Mouse (Mus musculus) megakaryocyte, adult 5-6 weeks (primary cell): Measurements from ENCODE around the gene Sept3. TPM values are rescaled to one million over a fixed set of nuclear protein-coding genes. Genes with fewer than 3 reads are reported as not detected.
"Not testable (repeated sequence)": the region's sequence is repeated elsewhere in the genome, so short reads cannot be mapped to it uniquely, and the experiment has no call there.

ENCODE experiments used
- ATAC-seq: 2 replicates; pipeline ENCODE4 v1.8.0; 2016; ENCODE audit warnings: mild to moderate bottlenecking, inconsistent platforms; ENCODE audit not compliant: poor library complexity, severe bottlenecking
- total RNA-seq, 2 experiments: library from RNA; stranded (forward) in 1 of 2; stranded (reverse) in 1 of 2; fragments of 153-499, 151-499 nt in 1 of 2; fragments of 221-1000, 200-1000 nt in 1 of 2; gene quantifications; 2 replicates each; pipeline versions ENCODE4 v1.2.3 to v1.2.4; 2015 to 2017

Gene Sept3
- total RNA-seq (2015) (0.11 TPM in 1 of 2 replicates, not detected in the other), total RNA-seq (2017) (0.08 TPM in 1 of 2 replicates, not detected in the other)

DNA sequence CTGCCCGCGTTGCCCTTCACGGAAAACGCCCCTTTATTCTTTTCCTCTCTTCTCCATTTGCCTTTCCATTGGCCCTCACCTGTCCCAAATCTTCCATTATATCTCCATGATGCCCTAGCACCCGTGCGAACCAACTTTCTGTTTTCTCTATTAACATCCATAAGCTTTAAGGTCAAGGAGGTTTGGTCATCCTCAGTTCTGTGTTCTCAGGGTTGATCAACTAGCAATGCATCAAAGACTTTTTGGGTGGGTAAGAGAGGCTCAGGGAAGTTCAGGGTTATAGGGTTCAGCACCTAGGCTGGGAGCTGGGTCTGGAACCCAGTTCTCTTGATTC is at the start of gene Sept3:
Gene Sept3 (plus strand): TSS at position 301 of the 334 bp plus-strand sequence.
- ATAC-seq, result no peak

DNA sequence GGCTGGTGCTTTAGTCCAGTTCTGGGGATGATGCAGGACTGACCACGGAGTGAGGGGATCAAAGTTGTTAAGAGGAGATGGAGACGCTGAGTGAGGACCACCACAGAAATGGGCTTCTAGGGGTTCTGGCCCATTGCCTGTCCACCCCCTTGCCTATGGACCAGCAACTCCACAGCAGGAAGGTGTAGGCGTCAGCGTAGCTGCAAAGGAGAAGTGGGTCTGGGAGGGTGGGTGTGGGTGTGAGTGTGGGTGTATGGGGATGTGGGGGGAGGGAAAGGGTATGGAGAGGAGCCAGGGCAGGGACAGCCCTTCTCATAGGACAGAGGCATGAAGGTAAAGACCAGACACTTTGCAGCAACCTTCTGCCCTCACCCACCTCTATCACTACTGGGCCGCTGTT is 48.9 kb upstream of the Sept3 start:
- no peak for ATAC-seq

DNA sequence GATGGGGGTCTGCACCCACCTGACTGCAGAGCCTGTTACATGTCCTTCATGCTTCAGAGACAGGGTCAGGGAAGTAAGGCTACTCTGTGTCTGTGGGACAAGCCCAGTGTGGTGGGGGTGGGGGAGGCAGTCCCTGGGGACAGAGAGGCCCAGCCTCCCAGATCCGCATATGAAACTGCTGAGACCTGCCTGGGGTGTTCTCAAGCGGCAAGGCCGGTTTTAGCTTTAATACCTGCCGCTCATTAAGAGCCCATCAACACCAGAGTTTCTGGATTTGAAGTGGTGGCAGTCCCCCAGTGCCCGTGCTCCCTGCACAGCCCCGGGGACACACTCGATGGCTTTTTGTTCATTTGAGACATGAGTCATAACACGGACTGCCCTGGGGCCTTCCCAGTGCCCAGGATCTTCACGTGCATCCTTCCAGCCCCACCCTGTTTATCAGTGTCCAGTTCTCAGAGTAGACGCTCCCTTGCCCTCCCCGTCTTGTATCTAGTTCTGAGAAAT is 45.1 kb upstream of the Sept3 start:
- ATAC-seq, result no peak

DNA sequence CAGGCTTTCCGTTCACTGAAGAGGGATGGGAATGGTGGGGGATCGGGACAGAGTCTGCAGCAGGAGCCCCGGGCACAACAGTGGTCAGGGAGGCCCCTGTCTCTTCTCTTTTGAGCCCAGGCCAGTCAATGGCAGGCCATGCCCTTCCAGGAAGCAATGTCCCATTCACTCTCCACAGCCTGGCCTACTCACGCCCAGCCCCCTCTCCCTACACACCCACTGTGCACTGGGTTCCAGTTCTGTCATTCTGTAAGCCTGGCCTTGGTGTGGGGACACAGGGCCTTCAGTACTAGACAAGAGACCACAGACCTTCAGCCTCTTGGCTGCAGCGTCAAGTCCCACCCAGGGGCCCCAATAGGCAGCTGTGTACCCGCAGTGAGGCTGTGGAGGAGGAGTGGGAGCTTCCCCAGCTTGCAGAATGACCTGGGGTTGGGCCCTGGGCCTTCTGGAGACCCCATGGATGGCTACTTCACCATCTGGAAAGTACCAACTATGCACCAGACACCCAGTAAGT is 44.5 kb upstream of the Sept3 start:
- ATAC-seq, result no peak

DNA sequence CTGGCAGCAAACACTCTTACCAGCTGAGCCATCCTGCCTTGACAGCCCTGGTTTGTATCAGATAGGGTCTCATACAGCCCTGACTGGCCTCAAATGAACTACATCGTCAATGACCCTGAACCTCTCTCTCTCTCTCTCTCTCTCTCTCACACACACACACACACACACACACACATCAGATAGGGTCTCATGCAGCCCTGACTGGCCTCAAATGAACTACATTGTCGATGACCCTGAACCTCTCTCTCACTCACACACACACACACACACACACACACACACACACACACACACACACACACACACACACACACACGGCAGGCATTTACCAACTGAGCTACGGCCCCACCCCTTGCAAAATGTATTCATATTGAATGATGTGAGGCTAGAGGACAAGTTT is 43.6 kb upstream of the Sept3 start:
- no peak for ATAC-seq

DNA sequence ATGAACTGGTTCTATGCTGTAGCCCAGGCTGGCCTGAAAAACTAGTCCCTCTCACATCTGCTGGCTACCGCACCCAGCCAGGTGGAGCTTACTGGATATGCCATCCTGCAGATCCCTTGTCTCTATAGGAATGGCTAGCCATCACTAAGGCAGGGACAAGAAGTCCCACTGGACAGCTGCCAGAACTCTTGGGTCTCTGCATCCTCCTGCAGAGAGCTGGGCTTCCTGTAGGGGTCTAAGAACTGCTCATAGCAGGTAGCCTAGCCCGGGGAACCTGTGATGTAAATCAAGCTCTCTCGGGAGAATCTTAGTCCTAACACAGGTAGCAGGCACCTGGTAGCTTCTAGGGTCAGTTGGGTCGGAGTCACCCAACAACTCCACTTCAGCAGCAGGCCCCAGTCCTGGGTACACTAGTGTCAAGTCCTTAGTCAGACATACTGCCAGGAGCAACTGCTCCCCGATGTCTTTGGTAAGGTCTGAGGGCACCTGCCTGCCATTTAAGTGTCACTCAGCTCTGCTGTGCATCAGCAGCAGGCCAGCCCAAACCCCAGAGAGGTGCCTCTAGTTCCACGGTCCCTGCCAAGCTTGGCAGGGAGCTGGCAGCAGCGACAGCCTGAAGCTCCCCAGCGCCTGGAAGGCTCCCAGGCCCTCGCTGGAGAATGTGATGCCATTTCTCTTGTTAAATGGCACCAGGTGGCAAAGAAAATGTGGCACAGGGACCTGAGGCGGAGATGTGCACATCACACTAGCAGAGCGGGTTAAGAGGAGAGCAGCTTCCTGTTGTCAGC is 42.9 kb upstream of the Sept3 start:
- ATAC-seq, result no peak

DNA sequence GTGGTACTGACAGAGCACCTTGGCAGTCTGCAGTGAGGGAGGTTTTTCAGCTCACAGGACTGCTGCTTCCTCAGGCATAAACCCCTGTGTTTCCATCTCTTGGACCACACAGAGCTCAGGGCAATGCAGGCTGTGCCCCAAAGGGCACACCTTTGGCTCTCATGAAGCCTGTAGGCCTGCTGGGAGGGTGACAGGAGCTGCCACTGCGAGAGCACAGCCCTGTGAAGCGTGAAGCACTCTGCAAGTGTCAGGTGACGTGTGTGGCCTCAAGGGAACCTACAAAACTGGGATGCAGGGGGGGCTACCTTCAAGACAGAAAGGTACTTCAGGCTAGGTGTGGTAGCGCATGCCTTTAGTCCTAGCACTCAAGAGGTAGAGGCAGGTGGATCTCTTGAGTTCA is 42.0 kb upstream of the Sept3 start:
- no peak for ATAC-seq

DNA sequence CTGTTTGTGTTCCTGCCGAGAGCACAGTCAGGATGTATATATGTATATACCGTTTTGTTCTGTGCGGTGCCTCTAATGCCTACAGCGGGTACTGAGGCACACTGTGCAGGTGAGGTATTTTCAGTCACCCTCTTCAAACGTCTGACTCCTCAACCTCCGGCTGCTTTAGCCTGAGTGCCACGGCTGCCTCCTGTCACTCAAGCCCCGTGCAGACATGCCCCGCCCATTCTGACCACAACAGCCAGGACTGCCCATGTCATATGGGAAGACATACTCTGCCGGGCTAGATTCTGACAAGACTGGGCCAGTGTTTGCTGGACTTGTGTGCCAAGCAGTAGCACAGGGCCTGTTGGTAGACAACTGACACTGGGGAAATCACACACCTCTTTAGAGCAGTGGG is 39.0 kb upstream of the Sept3 start:
- no peak for ATAC-seq

DNA sequence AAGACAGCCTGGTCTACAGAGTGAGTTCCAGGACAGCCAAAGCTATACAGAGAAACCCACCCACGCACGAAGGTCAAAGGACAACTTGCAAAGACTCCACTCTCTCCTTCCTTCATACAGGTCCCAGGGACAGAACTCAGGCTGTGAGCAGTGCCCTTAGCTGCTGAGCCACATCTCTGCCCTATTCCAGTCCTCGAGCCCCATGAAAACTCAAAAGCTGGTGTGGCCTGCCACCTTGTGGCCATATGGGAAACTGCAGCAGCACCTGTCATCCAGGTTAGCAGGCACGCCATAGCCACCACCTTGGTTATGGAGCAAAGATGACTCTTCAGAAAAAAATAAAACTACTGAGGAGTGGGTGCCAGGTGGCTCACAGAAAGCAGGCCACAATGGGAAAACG is 38.1 kb upstream of the Sept3 start:
- ATAC-seq, result peak; percentile 97

DNA sequence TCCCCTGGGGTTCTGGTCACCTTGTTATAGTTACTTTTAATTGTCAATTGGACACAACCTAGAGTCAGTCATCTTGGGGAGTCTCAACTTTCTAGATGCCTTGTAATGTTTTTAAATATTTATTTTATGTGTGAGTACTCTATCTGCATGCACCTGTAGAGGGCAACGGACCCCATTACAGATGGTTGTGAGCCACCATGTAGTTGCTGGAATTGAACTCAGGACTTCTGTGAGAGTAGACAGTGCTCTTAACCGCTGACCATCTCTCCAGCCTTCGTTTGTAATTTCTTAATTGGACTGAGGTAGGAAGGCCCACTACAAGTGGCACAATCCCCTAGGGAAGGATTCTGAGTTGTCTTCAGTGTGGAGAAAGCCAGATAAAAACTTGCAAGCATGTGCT is 31.4 kb upstream of the Sept3 start:
- no peak for ATAC-seq

DNA sequence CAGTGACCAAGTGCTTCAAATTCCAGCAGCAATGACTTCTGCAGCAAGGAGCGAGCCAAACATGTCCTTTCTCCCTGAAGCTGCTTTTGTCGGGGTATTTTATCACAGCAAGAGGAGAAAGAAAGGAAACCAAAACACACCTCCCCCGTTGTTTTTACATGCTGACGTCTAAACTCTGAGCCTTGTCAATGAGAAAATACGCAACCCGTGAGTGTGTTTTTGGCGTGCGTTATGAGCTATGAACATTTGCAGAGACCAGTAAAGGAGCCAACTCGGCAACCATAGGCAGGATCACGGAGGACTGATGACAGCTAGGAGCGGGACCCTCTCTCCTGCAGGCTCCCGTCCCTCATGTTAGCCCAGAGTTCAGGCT is 31.0 kb upstream of the Sept3 start:
- no peak for ATAC-seq

DNA sequence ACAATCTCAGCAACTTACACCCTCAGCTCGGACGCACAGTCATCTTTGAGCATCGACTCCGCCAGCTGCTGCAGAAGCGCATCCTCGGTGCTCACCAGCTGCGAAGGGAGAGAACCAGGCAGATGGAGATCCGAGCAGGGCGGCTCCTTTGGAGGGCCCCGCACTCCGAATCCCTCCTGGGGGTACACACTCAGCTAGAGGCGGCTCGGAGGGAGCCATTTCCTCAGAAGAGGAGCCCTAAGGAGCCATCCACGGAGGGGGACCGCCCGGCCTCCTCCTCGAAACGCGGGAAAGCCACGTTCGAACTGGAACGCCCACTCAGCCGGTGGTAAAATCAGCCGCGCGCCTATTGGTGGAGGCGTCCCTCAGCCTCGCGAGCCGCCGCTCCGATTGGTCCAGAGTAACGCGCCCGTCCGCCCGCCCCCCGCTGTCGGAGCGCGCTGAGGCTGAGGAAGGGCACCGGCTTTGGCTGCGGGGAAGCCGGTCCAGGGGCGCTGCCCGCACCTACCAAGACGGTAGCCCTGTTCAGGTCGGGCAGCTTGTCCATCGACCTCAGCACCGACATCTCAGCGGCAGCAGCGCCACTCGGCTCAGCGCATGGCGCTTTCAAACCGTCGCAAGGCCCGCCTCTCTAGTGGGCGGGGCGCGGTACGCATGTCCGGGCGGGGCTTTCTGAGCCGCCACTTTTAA is 30.4 kb upstream of the Sept3 start, which contains the start of gene Cenpm:
Gene Cenpm (minus strand): TSS at position 634 of the 690 bp plus-strand sequence.
- peak; percentile 99 for ATAC-seq

DNA sequence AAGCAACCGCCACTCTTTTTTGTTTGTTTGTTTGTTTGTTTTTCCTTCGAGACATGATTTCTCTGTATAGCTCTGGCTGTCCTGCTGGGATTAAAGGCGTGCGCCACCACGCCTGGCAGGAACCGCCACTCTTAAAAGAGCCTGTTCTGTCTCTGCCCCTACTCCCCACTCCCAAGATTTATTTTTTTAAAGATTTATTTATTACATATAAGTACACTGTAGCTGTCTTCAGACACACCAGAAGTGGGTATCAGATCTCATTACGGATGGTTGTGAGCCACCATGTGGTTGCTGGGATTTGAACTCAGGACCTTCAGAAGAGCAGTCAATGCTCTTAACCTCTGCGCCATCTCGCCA is 29.9 kb upstream of the Sept3 start:
- ATAC-seq, result not testable (repeated sequence)

DNA sequence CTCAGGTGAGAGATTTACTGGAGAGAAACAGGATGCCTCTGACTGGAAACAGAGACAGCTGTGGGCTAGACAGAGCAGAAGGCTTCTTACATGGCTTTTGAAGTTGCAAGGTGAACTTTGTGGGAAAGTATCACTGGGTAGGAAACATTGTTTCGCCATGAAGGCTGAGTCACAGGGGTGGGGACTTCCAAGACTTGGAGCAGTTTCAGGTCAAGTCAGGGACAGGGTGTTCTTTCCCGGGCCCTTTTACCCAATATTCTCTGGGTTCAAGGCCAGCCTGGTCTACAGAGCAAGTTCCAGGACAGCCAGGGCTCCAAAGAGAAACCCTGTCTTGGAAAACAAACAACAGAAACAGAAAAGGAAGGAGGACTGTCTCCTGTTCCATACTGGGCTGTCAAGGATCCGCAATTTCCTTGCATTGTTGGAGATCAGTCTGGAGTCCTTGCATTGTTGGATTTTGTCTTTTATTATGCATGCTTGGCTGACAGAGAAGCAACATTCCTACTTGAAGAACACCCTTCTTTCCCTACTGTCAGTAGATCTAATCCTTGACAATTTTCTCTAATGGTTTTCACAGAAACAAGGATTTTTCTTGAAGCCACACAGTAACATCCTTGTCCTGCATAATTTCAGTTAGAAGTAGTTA is 27.4 kb upstream of the Sept3 start:
- ATAC-seq, result no peak

DNA sequence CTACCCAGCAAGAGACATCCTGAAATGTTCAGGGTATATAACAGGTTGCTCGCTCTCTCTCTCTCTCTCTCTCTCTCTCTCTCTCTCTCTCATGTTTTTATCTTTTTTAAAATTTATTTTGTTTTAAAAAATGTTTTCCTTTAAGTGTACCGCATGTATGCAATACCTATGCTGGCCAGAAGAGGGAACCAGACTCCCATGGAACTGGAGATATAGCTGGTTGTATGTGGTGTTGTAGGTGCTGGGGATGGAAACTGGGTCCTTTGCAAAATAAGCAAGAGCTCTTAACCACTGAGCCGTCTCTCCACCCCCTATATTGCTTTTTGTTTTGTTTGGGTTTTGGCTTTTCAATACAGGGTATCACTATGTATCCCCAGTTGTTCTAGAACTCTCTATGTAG is 23.1 kb upstream of the Sept3 start:
- no peak for ATAC-seq

DNA sequence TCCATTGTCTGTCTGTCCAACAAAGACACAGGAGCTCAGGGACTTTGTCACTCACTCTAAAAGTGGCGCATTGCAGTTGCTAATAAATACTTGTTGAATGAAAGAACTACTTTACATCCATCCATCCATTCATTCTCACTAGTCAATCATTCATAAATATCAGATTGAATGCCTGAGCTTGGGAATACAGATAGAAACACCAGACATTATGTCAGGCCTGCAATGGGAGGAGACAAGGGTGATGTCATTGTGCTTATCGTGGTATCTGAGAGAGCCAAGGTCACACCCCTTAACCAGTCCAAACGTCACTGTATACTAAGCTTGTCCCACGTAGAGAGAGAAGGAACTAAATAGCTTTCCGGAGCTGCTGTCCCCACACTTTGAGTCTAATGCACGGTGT is 22.6 kb upstream of the Sept3 start, which contains the start of gene 1500009C09Rik:
Gene 1500009C09Rik (plus strand): TSS at position 301 of the 400 bp plus-strand sequence.
- ATAC-seq, result no peak

DNA sequence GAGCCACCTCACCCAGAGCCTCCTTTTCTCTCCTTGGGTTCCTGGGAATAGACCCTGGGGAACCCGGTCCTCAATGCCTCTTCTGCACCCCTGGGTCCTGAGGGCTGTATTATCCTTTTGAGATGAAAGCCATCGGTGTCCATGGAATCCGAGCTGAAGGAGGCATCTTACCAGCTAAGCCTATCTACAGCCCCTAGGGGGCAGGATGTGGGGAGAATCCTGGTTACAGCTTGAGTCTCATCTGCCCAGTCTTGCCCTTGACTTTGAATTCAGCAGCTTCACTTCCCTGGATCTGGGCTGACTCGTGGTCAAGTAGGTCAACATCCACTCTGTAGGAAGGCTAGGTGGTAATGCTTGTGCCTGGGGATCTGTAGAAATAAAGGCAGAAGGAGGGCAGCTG is 19.4 kb upstream of the Sept3 start:
- no peak for ATAC-seq

DNA sequence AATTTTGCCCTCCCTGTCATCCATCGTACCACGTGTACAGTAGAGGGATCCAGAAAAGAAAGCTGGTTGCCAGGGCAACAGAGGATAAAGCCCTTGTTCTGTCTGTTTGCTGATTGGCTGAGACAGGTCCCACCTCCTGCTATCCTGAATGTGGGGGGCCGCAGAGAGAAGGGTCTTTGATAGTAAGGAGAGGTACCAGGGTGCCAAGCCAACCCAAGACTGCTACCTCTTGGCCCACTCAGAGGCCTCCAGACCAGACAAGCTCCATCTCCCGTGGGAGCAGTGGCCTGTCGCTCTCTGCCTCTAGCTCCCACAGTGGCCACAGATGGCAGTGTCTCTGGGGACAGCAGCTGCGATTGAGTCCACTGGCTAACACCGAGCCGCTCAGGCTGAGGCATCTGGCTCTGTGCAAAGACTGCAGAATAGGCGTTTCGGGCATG is 18.7 kb upstream of the Sept3 start:
- ATAC-seq, result no peak

DNA sequence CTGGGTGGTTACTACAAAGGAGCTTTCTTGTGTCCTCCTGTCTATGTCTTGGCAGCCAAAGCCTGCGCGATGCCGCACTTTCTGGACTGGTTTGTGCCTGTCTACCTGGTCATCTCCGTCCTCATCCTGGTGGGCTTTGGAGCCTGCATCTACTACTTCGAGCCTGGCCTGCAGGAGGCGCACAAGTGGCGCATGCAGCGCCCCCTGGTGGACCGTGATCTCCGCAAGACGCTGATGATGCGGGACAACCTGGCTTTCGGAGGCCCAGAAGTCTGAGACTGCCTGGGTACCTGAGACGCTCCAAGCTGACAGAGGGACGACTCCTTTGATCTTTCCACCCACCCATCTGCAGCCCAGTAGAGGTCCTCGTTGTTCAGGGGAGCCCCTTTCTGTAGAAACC is 15.2 kb upstream of the Sept3 start:
- ATAC-seq, result peak; percentile 78

DNA sequence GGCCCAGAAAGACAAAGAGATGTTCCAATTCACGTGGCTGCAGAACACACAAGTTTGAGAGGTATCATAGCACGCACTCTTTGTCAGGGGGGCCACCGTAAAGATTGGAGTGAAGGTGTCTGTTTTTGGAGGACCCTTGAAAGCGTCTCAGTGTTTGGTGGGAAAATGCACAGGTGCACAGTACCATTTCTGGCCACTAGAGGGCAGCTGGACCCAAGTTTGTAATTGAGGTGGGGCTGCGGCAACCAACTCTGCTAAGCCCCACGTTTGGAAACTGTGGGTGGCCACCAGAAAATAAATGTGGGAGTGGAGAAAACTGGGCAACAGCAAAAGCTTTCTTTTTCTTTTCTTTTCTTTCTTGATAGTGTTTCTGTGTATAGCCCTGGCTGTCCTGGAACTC is 8.3 kb upstream of the Sept3 start:
- peak; percentile 68 for ATAC-seq

DNA sequence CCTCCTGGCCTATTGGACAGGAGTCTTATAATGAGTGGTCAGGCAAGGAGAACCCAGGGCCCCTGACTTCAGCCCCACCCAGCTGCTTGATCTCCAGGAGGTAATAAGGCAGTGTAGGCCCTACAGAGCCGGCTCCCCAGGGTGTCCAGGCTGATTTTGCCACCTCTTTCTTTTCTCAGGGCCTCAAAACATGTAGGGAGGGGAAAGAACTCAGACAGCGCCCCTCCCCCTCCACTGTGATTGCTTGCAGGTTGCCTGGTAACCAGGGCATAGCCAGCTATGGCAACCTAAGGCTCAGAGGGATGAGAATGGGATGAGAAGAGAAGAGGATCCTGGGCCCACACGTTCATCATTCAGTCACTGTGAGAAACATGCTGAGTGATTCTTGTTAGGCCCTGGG is 6.5 kb upstream of the Sept3 start:
- no peak for ATAC-seq

DNA sequence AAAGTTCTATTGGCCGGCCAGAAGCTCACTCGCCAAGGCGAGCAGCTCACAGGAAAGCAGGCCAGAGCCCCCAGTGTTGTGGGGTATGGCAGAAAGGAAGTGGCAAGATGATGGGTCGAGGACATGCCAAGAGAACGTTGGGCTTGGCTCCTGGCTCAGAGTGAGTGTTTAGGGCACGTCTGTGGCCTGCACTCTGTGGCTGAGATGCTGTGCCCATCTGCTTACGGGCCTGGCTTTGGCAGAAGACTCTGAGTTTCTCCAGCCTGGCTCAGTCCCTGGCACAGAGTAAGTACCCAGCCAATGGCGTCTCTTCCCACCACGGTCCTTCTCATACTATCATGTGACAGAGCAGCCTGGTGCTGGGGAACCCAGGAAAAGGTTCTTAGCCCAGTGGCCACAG is 5.9 kb upstream of the Sept3 start:
- no peak for ATAC-seq
